Mouse (Mus musculus): ENCODE data around the gene B3gat3.

B3gat3 gene

GRCm38 (mm10) chr19:8976535-8976934, 56.4 kb downstream of the B3gat3 start:
- peak; percentile 52 for DNase-seq (ENCODE audit: extremely low read depth, insufficient read length, low spot score)
